Mouse (Mus musculus) right cerebral cortex, postnatal 4 days (tissue): Measurements from ENCODE around the gene Fbxl8.
"Not testable (repeated sequence)": the region's sequence is repeated elsewhere in the genome, so short reads cannot be mapped to it uniquely, and the experiment has no call there.

Experiments used
- DNase-seq: peaks from one replicate; pipeline ENCODE4 v3.0.0-alpha.2; 2022

Fbxl8 gene

DNA sequence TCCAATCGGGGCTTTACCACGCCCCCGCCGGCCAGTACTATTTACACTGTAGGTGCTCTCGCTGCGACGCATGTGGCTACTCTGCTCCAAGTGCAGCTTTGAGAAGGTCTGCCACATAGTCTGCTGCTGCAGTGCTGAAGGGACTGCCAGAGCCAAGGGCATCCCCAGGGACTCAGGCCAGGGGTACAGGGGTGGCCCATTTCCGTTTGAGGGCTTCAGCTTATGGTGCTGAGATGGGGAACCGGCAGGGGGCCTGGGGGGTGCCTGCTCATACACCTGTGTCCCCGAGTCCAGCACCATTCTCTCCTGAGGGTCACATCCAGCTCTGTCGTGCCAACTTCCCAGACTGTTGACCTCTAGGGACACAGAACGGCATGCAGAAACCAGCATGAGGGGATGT, 21.1 kb downstream of the Fbxl8 start:
- no peak for DNase-seq

DNA sequence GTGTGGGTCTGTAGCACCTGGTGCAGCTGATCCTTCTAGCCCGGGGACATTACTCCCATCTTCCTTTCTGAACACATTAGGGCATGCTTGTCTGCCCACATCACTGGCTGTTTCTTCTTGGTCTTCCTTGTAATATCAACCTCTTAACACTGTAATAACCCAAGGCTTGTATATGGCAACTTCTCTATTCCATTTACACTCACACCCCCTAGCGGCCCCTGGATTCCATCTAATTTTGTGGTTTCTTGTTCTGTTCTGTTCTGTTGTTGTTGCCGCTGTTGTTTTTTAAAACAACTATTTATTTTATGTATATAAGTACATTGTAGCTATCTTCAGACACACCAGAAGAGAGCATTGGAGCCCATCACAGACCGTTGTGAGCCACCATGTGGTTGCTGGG, 22.5 kb downstream of the Fbxl8 start:
- no peak for DNase-seq

DNA sequence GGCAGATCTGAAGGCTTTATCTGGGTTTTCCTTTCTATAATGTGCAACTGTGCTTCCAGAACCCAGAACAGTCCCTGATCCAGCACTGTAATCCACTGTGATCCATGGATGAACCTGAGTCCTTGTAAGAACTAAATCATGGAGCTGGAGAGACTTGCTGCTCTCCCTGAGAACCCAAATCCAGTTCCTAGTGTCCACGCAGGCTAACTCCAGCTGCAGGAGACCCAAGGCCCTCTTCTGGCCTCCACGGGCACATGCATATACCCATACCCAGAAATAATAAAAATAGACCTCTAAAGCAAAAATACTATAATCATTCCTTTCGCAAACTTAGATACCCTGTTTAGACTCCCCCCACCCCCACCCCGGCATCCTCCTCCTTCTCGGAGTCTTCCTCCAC, 23.8 kb downstream of the Fbxl8 start:
- DNase-seq, result no peak

DNA sequence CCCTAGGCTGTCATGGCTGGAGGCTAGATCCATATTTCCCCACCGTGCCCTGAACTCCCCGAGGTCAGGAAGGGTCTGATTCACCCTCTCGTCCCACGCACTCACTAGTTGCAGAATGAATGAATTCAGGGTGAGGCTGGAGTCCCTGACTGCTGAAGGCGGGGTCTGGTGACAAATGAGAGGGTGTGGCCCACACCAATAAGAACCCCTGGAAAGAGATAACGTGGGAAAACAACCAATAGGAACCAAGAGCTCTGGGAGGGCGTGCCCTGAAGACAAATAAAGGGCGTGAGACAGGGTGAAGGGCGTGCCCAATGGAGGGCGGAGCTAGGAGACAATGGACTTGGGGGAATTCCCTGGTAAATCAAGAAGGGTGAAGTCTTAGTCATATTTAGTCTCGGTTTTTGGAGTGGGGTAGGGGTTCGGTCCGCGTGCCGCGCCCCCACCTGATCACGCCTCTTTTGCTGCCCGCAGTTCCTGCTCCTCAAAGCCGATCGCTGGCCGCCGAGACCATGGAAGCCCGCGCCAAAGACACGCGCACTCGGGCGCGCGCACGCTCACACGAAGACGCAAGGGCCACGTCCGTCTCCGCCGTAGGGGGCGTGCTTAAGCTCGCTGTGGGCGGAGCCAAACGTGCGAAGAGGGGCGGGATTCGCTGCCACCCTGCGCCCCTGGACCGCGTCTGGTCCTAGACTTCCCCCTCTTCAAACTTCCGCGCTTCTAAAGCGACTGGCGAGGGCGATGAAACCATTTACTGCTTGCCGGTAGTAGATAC, 24.7 kb downstream of the Fbxl8 start:
- DNase-seq, result peak; percentile 98

DNA sequence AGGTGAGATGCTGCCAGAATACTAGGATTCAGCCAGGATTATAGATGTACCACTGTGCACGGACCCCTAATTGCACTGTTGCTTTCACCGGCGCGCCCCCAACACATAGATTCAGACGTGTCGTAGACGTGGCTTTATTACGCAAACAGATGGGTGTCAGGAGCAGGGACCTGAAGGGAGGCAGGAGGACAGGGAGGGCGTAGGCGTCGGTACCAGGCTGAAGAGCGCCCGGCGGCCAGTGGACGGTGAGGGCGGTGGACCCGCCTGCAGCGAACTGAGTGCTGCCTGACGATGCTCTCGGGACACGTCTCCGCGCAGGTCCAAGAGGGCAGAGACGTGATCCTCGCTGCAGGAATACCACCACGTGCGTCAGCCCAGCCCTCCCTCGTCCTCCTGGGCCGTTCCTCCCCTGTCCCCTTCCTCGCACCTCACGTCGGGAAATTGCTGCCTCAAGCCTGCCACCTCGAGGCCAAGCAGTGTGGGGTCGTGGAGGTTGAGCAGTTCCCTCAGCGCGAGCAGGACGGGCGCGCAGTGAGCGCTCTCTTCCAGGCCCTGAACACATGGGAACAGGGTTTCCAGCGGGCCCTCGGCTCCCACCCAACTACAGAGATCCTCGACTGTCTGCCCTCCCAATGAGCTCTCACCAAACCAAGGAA, 25.5 kb downstream of the Fbxl8 start, which contains the start of gene 4931428F04Rik:
TSS of gene 4931428F04Rik (minus strand) at position 60 of the 656 bp plus-strand sequence.
- DNase-seq, result peak; percentile 64

DNA sequence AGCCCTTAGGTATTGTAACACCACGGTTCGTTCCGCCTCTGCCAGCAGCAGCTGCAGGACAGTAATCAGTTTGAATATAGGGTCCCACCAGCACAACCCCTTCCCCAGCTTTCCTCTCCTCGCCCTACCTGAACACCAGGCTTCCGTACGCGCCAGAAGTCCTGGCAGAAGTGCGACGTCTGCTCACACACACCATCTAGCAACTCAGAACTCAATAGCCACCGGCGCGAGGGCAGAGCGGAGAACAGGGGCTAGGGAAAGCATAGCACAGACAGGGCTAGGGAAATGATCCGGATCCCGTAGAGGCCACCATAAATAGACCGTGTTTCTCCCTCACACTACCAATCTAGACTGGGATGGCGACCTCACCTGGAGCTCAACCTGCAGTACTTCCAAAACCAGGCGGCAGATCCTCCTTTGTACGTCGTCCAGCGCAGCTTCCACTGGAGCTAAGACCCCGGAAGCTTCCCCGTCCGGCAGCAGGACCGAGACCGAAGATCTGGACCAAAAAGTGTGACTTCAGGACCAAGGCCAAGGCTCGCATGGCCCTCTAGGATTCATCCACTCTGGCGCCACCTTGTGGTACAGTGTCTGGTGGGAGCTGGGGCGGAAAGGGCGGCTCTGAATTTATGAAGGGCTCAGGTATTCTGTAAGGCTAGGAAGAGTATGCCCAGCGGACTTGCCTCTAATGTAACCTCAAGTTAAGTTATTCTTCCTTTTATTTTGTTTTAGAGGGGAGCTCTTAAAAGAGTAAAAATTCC, 26.3 kb downstream of the Fbxl8 start:
- DNase-seq, result peak; percentile 92

DNA sequence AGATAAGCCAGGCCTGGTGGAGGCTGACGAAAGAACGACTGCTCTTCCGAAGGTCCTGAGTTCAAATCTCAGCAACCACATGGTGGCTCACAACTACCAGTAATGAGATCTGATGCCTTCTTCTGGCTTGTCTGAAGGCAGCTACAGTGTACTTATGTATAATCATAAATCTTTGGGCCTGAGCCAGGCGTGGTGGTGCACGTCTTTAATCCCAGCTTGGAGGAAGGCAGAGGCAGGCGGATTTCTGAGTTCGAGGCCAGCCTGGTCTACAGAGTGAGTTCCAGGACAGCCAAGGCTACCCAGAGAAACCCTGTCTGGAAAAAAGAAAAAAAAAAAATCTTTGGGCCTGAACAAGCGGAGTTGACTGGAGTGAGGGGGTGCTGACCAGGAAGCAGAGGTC, 26.9 kb downstream of the Fbxl8 start:
- DNase-seq, result not testable (repeated sequence)

DNA sequence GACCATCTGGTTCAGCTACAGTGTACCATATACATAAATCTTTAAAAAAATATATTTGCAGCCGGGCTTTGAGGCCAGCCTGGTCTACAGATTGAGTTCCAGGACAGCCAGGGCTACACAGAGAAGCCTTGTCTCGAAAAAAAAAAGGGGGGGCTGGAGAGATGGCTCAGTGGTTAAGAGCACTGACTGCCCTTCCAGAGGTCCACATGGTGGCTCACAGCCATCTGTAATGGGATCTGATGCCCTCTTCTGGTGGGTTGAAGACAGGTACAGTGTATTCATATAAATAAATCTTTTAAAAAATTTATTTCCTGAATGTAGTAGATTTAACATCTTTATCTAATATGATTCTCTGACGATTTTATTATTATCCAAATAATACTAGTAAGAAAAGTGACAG, 27.4 kb downstream of the Fbxl8 start:
- DNase-seq, result not testable (repeated sequence)

DNA sequence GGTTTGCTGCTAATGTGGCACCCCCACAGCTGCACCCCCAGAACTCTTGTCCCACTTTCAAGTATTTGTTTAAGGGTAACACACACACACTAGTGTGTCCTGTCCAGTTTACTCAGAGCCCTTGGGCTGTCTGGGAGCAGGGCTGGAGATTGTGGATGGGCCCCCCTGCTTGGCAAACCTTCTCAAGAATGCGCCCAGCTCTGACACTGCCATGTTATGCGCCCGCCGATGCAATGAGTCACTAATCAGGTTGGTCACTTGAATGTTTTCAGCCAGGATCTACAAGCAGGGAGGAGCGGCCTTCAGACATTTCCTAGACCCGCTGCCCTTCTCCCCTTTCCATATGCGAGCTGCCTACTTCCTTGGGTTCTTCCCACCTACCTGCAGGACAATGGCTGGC, 28.0 kb downstream of the Fbxl8 start:
- no peak for DNase-seq

DNA sequence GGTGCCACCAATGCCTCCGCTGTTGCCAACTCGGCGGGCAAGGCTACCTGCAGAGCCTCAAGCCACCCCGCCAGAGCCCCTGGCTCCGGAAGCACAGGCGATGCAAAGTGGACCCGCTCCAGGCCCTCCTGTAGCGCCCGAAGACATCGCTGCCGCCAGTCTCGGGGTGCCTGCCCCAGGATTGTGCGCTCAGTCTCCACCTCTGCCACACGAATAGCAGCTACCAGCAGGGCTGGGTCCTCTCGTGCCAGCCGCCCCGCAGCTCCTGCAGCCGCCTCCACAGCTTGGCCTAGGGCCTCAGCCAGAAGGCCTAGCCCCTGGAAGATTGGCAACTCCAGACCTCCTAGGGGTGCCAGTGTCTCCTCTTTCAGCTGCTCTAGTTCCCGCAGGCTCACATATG, 29.0 kb downstream of the Fbxl8 start:
- DNase-seq, result no peak

DNA sequence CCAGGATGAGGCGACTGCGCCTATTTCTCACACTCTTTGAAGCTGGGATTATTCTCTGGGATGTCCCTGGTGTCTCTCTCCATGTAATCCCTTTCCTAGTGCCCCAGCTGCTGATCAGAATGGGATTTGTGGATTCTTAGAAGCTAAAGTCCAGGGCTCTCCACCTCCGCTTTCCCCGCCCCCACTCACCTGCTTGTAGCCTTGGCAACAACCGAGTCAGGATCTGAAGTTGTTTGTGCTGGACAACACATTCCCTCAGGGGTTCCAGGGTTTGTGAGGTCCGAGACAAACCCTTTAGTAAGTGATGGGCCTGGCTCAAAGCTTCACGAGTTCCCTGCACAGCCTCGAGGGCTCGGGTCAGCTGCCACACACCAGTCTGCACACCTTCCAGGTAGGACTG, 30.3 kb downstream of the Fbxl8 start:
- no peak for DNase-seq

DNA sequence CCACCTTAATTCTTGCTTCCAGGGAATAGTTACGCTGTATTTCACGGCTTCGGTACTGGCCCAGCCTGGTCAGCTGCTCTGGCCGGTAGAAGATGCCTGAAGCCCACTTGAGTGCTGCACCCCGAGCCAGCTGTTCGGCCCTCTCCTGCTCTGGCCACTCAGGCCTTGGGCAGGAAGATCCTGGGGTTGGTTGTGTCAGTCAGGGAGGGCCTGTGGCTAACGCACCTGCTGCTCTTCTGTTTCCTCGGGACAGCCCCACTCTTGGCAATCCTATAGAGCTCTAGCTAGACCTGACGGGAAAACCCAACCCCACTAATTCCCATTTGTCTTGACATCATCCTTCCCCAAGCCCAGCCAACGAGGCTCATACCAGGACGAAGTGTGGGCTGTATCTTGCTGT, 30.8 kb downstream of the Fbxl8 start:
- no peak for DNase-seq

DNA sequence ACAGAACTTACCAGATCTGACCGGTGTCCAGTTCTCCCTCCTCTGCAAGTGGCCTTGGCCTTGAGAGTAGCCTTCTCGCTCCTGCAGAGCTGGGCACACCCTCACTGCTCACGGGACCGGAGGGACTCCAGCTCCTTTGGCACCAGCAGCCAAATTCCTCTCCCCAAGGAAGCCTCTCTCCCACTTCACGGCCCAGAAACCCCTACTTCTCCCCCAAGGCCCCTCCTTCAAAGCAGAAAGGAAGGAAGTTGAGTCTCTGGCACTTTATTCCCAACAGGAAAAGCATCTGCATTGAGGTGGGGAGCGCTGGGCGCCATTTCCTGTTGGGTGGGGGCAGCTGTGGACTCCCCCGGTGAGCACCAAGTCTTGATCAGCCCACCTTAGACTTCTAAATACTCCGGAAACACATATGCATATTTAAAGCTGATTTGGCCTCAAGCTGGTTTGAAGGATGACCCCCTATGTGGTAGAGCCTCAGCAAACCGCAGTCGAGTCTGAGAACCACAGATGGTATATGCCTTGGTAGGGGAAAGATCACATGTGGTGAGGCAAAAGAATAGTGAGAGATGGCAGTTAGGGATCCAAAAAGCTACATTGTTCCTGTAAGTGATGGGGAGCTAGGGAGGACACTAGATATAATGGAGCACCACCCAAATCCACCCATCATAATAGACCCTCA, 31.6 kb downstream of the Fbxl8 start, which contains the start of gene Exoc3l:
TSS of gene Exoc3l (minus strand) at position 207 of the 679 bp plus-strand sequence.
- DNase-seq, result no peak

DNA sequence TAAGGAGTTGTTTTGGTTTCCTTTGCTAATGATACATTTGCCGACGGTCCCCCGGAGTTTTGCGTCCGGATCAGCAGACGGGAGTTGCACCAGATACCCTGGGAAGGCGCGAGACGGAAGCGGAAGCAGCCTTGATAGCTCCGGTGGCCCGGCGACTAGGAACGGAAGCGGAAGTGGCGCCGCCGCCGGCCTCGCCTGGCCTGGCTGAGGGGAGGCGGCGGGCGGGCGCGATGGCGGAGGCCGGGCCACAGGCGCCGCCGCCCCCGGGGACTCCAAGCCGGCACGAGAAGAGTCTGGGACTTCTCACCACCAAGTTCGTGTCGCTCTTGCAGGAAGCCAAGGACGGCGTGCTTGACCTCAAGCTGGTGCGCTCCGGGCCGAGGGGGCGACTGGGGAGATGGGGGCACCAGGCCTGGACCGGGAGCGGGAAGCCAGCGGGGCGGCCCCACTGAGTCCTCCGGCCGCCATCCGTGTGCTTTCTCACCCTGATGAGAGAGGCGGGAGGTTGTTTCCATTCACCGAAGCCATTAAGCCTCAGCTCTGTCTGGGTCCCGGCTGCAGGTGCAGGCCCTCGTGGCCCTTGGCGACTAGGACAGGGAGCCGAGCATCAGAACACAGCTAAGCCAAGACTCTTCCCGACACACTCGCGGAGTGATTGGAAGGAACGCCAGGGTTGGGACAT, 33.2 kb downstream of the Fbxl8 start, which contains the start of gene E2f4:
TSS of gene E2f4 (plus strand) at position 153 of the 682 bp plus-strand sequence.
- DNase-seq, result peak; percentile 89

DNA sequence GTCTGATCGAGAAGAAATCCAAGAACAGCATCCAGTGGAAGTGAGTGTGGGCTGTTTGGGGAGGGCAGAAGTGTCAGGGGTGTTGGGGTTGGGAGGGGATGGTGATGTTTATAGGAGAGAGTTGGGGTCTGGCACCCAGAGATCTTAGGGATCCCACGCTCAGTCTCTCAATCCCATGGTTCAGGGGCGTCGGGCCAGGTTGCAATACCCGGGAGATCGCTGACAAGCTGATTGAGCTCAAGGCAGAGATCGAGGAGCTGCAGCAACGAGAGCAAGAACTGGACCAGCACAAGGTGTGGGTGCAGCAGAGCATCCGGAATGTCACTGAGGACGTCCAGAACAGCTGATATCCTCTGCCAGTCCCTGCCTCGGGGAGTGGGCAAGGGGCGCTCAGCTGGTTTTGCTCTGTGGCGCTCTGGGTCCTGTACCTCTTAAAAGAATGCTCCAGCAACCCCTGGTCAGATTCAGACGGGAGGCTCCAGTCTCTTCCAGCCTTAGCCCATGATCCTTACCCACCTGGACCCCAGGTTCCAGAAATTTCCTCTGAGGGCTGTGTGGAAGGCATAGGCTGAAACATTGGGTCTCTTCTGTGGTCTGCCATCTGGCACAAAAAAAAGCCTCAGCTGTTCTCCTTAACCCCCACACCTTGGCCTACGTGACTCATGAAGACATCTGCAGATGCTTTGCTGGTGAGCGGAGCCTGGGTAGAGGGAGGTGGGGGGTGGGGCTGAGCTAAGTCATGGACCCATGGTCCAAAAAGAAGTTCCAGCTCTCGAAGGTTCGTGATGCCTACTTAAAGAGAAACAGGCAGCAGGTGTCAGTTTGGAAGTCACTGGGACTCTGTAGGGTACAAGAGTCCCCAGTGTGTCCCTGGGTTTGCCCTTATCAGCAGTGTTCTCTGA, 34.2 kb downstream of the Fbxl8 start:
- no peak for DNase-seq

DNA sequence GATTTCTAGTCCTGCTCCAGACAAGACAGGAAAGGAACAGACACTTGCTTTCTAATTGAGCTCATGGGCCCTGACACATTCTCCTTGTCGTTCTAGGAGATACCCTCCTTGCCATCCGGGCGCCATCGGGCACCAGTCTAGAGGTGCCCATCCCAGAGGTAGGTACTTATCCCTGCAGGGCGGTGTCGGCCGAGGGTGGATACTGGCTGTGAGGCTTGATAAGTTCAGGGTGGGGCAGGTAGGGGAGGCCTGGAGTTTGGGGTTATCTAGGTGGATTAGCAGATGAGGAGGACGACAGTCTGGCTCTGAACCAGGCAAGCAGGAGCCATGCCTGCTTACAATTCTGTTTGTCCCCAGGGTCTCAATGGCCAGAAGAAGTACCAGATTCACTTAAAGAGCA, 35.5 kb downstream of the Fbxl8 start:
- DNase-seq, result no peak

DNA sequence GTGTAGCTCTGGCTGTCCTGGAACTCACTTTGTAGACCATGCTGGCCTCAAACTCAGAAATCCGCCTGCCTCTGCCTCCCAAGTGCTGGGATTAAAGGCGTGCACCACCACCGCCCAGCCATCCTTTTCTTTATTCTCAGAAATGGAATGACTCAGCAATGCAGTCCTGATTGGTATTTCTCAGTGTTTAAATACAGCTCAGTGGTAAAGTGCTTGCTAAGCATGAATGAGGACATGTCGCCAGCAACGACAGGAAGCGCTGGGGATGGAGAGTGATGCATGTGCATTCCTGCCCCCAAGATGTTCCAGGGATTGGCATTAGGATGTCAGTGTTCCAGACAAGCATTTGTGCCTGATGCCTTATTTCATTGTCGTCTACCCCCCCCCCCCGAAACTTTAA, 38.9 kb downstream of the Fbxl8 start:
- no peak for DNase-seq

DNA sequence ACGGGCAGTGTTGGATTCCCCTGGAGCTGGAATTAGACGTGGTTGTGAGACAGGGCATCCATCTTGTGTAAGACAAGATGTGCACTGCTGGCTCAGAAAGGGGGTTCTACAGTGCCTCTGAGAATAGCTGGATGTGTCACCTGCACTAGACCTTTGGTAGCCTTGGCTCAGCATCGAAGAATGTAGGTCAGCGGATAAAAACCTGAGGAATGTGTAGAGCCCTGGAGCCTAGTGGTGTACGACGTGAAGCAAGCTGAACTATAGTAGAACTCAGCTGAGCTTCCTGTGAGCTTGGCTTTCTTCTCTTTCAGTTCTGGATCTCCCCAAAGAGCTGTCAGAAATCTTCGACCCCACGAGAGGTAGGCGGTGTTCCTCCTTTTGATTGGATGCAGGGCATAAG, 39.4 kb downstream of the Fbxl8 start:
- DNase-seq, result no peak

DNA sequence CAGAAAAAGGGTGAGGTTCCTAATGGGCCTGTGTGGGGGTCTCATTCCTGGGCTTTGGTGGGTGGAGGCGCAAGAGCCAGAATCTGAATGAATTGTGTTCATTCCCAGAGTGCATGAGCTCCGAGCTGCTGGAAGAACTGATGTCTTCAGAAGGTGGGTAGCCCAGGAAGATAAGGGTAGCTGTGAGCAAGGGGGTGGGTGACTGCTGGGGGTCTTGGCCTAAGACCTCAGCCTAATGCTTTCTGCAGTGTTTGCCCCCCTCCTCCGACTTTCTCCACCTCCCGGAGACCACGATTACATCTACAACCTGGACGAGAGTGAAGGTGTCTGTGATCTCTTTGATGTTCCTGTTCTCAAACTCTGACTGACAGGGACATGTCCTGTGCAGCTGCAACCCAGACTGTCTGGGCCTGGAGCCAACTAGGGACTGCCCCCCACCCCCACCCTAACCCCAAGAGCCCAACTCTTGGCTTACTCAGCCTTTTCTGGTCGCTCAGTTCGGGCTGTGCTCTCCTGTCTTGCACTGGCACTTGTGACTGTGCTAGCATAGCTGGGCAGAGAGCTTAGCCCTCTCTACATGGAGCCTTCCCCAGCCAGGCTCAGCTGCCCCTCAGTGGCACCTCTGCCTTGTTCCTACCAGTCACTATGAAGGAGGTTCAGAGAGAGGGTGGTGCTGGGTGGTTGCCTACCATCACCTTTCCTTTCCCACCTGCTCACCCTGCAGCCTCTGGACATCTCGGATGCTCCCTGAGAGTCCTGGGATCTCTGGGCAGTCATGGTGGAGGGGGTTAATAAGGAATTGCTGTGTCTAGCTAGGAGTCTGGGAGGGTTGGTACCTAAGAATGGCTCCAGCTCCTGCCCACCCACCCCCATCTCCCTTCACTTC, 40.1 kb downstream of the Fbxl8 start:
- DNase-seq, result no peak
